Mouse (Mus musculus) mouse trophoblast stem cell (cell line): Measurements from ENCODE around the gene Nid2.

Experiments
- in situ Hi-C, 2 experiments: fragments of 300-500 bp; cut with MseI, MboI; formaldehyde crosslinking; loops; 2 replicates in 1 of 2; 3 replicates in 1 of 2; pipeline ENCODE4 v1.15.1; 2025

Nid2 gene

GRCm38 (mm10) chr14:19751025-19751771, at the start of gene Nid2:
Gene Nid2 (plus strand): TSS chr14:19751265.
- in situ Hi-C loops: no loop called here

GRCm38 (mm10) chr14:19701546-19701945, 49.5 kb upstream of the Nid2 start:
- in situ Hi-C loops: loop anchor here (10.0 to 25.0 kb wide), 2 partner anchors 361 to 363 kb away; no protein-coding TSS in a partner anchor

GRCm38 (mm10) chr14:19705649-19706048, 45.4 kb upstream of the Nid2 start:
- in situ Hi-C loops: loop anchor here (5.0 to 25.0 kb wide), 4 partner anchors 67 to 359 kb away; no protein-coding TSS in a partner anchor

- in situ Hi-C loops: loop anchor here (5.0 to 25.0 kb wide), 4 partner anchors 66 to 358 kb away; no protein-coding TSS in a partner anchor
Observed at GRCm38 (mm10) chr14:19706454-19706853, 44.6 kb upstream of the Nid2 start.

- in situ Hi-C loops: loop anchor here (5.0 to 25.0 kb wide), 4 partner anchors 65 to 358 kb away; no protein-coding TSS in a partner anchor
Observed at GRCm38 (mm10) chr14:19706997-19707396, 44.1 kb upstream of the Nid2 start.

GRCm38 (mm10) chr14:19707721-19708507, 43.2 kb upstream of the Nid2 start:
- in situ Hi-C loops: loop anchor here (5.0 to 25.0 kb wide), 4 partner anchors 64 to 357 kb away; no protein-coding TSS in a partner anchor

GRCm38 (mm10) chr14:19709161-19709560, 41.9 kb upstream of the Nid2 start:
- in situ Hi-C loops: loop anchor here (5.0 to 25.0 kb wide), 4 partner anchors 63 to 356 kb away; no protein-coding TSS in a partner anchor

GRCm38 (mm10) chr14:19711771-19712170, 39.3 kb upstream of the Nid2 start:
- in situ Hi-C loops: loop anchor here in 1 of 2 experiments (25.0 kb wide), 1 partner anchor 351 kb away; no protein-coding TSS in a partner anchor

GRCm38 (mm10) chr14:19713067-19713466, 38.0 kb upstream of the Nid2 start:
- in situ Hi-C loops: loop anchor here in 1 of 2 experiments (25.0 kb wide), 1 partner anchor 349 kb away; no protein-coding TSS in a partner anchor

- in situ Hi-C loops: loop anchor here in 1 of 2 experiments (25.0 kb wide), 1 partner anchor 343 kb away; no protein-coding TSS in a partner anchor
Observed at GRCm38 (mm10) chr14:19719077-19719476, 32.0 kb upstream of the Nid2 start.

- in situ Hi-C loops: loop anchor here in 1 of 2 experiments (25.0 kb wide), 1 partner anchor 342 kb away; no protein-coding TSS in a partner anchor
Observed at GRCm38 (mm10) chr14:19720044-19720611, 30.9 kb upstream of the Nid2 start.

GRCm38 (mm10) chr14:19728278-19728677, 22.8 kb upstream of the Nid2 start:
- in situ Hi-C loops: no loop called here

- in situ Hi-C loops: no loop called here
Observed at GRCm38 (mm10) chr14:19728737-19729136, 22.3 kb upstream of the Nid2 start.

- in situ Hi-C loops: no loop called here
Observed at GRCm38 (mm10) chr14:19732097-19732496, 19.0 kb upstream of the Nid2 start.

- in situ Hi-C loops: no loop called here
Observed at GRCm38 (mm10) chr14:19733490-19734282, 17.4 kb upstream of the Nid2 start.

GRCm38 (mm10) chr14:19735303-19735702, 15.8 kb upstream of the Nid2 start:
- in situ Hi-C loops: no loop called here

GRCm38 (mm10) chr14:19737568-19737967, 13.5 kb upstream of the Nid2 start:
- in situ Hi-C loops: no loop called here

GRCm38 (mm10) chr14:19738094-19738843, 12.8 kb upstream of the Nid2 start:
- in situ Hi-C loops: no loop called here

- in situ Hi-C loops: no loop called here
Observed at GRCm38 (mm10) chr14:19739416-19740146, 11.5 kb upstream of the Nid2 start.
